Mouse (Mus musculus): ENCODE data around the gene Gm20388. TPM values are rescaled to one million over a fixed set of nuclear protein-coding genes. Genes with fewer than 3 reads are reported as not detected.

Gm20388 gene
- polyA plus RNA-seq, 1 experiment from 2014 or later, result 12.4 TPM

DNA sequence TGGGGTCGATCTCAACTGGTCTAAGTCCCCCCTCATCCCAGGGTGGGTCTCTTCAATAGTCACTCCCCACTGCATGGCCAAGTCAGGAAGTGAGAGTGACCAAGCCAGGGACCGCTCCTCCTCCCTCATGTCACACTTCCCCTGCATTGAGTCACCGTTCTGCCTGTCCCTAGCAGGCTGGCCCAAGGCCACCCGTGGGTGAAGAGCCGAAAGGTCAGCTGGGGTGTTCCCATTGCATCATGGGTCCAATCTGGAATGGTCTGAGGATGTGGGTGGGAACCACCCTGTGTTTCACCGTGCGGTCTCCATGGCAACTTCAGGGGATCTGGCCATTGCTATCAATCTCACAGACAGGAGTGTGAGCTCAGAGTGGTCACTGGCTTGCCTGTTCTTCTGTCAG lies 1338.2 kb downstream of the Gm20388 start:
- Histone ChIP-seq H3K36me3 (ENCODE audit: control insufficient read depth, insufficient read depth, low read length) (no peaks in the 10 kb centered on the region), H3K9ac (ENCODE audit: low read depth, low read length) (no peak overlapping the region), H3K9me3 (ENCODE audit: control insufficient read depth, low read length) (no peaks in the 10 kb centered on the region), H3K4me1 (ENCODE audit: control insufficient read depth, insufficient read depth, low read depth, low read length) (no peaks in the 10 kb centered on the region), H3K4me3 (ENCODE audit: low read length) (no peak overlapping the region), H3K27ac (ENCODE audit: low read depth, low read length) (no peak overlapping the region), H3K27me3 (replicated peaks; ENCODE audit: control insufficient read depth, insufficient read depth, low read length) (no peaks in the 10 kb centered on the region), H3K4me2 (ENCODE audit: low read length) (no peak overlapping the region)
- WGBS, result 68% methylated on average over 7 of the region's 7 CpGs
- ATAC-seq, result no peak

- Histone ChIP-seq H3K36me3 (ENCODE audit: control insufficient read depth, insufficient read depth, low read length) (no peaks in the 10 kb centered on the region), H3K4me1 (ENCODE audit: control insufficient read depth, insufficient read depth, low read depth, low read length) (no peaks in the 10 kb centered on the region), H3K9me3 (ENCODE audit: control insufficient read depth, low read length) (no peaks in the 10 kb centered on the region), H3K27me3 (replicated peaks; ENCODE audit: control insufficient read depth, insufficient read depth, low read length) (no peaks in the 10 kb centered on the region; the same call in 1 of the 2 replicates), H3K9ac (ENCODE audit: low read depth, low read length) (no peak overlapping the region), H3K4me3 (ENCODE audit: low read length) (no peak overlapping the region), H3K4me2 (ENCODE audit: low read length) (no peak overlapping the region), H3K27ac (ENCODE audit: low read depth, low read length) (no peak overlapping the region)
- no peak for ATAC-seq
- 80% methylated on average over 1 of the region's 1 CpGs for WGBS
These were observed 1338.8 kb downstream of the Gm20388 start for GRCm38 (mm10) chr8:121249433-121249832.

- H3K4me1 ChIP-seq (ENCODE audit: control insufficient read depth, insufficient read depth, low read depth, low read length), result no peaks in the 10 kb centered on the region
- H3K36me3 ChIP-seq (ENCODE audit: control insufficient read depth, insufficient read depth, low read length), result no peaks in the 10 kb centered on the region
- no peaks in the 10 kb centered on the region; the same call in 1 of the 2 replicates for H3K27me3 ChIP-seq (replicated peaks; ENCODE audit: control insufficient read depth, insufficient read depth, low read length)
- H3K4me2 ChIP-seq (ENCODE audit: low read length), result no peak overlapping the region
- WGBS, result 23% methylated on average over 11 of the region's 11 CpGs
- no peaks in the 10 kb centered on the region for H3K9me3 ChIP-seq (ENCODE audit: control insufficient read depth, low read length)
- H3K4me3 ChIP-seq (ENCODE audit: low read length), result no peak overlapping the region
- no peak overlapping the region for H3K9ac ChIP-seq (ENCODE audit: low read depth, low read length)
- ATAC-seq, result no peak
- H3K27ac ChIP-seq (ENCODE audit: low read depth, low read length), result no peak overlapping the region
These were observed 1340.4 kb downstream of the Gm20388 start for GRCm38 (mm10) chr8:121251089-121251488.

GRCm38 (mm10) chr8:121255727-121256265 lies 1345.2 kb downstream of the Gm20388 start:
- H3K27me3 ChIP-seq (replicated peaks; ENCODE audit: control insufficient read depth, insufficient read depth, low read length), result no peaks in the 10 kb centered on the region; the same call in 1 of the 2 replicates
- no peak overlapping the region for H3K4me3 ChIP-seq (ENCODE audit: low read length)
- H3K9ac ChIP-seq (ENCODE audit: low read depth, low read length), result no peak overlapping the region
- WGBS, result 44% methylated on average over 14 of the region's 14 CpGs
- no peaks in the 10 kb centered on the region for H3K4me1 ChIP-seq (ENCODE audit: control insufficient read depth, insufficient read depth, low read depth, low read length)
- H3K27ac ChIP-seq (ENCODE audit: low read depth, low read length), result no peak overlapping the region
- H3K36me3 ChIP-seq (ENCODE audit: control insufficient read depth, insufficient read depth, low read length), result no peaks in the 10 kb centered on the region
- no peak overlapping the region for H3K4me2 ChIP-seq (ENCODE audit: low read length)
- no peak for ATAC-seq
- H3K9me3 ChIP-seq (ENCODE audit: control insufficient read depth, low read length), result no peaks in the 10 kb centered on the region

DNA sequence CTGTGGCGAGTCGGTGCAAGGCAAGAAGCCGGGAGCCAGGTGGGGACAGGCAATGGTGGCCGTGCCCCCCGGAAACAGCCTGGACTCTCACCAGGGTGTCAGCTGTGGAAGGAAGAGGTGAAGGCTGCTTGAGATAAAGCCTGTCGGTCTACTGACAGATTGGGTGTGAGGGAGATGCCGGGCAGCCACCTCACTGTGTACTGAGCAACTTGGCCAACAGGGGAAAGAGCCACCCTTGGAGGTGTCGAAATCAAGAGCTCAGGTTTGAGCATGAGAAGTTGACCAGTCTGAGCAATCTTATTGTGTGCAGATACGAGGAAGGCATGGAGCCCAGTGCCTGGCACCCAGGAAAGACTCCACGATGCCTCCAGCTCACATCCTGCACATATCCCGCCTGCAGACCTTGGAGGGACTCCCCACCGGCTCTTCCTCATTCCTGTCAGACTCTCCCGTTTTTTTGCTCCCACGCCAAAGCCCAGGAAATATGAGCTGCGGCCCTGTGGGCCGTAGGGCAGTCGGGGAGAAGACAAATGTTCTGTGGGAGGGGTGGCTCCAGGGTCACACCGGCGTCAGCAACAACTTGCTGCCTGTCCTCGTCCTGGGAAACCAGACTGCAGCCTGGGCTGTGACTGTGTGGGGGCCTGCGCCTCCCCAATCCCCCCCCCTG lies 1347.6 kb downstream of the Gm20388 start:
- H3K4me2 ChIP-seq (ENCODE audit: low read length), result no peak overlapping the region
- no peak overlapping the region for H3K9ac ChIP-seq (ENCODE audit: low read depth, low read length)
- H3K4me3 ChIP-seq (ENCODE audit: low read length), result no peak overlapping the region
- no peaks in the 10 kb centered on the region for H3K9me3 ChIP-seq (ENCODE audit: control insufficient read depth, low read length)
- 49% methylated on average over 21 of the region's 21 CpGs for WGBS
- no peak for ATAC-seq
- no peaks in the 10 kb centered on the region; the same call in 1 of the 2 replicates for H3K27me3 ChIP-seq (replicated peaks; ENCODE audit: control insufficient read depth, insufficient read depth, low read length)
- H3K36me3 ChIP-seq (ENCODE audit: control insufficient read depth, insufficient read depth, low read length), result no peaks in the 10 kb centered on the region
- H3K4me1 ChIP-seq (ENCODE audit: control insufficient read depth, insufficient read depth, low read depth, low read length), result no peaks in the 10 kb centered on the region
- no peak overlapping the region for H3K27ac ChIP-seq (ENCODE audit: low read depth, low read length)

DNA sequence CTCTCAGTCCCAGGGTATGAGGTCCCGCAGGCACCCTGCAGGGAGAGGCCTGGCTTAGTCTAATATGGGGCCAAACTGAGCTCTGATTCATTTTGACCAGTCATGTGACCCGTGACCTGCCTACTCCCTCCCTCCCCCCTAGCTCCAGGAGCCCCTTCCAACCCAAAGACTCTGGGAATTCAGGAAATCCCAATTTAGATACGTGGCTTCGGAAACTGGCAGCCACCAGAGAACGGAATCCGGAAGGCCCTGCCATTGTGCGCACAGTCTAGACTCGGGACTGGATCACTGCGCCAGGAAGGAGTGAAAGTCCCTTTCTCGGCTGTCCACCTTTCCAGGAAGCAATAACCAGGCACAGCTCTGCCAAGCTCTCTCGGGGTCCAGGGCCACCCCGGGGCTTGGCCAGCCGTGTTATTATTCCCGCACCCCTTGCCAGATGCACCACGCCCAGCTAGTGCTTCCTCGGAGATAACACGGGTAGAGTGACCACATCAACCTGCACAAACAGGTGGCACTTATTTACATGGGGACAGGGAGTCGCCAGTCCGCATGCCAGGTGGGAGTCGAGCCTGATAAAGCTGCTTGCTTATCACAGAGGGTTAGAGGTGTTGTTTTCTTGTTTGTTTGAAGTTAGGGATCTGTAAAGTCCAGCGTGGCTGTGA lies 1352.2 kb downstream of the Gm20388 start:
- ATAC-seq, result no peak

GRCm38 (mm10) chr8:121263390-121263775 lies 1352.7 kb downstream of the Gm20388 start:
- Histone ChIP-seq H3K36me3 (ENCODE audit: control insufficient read depth, insufficient read depth, low read length) (no peaks in the 10 kb centered on the region), H3K4me1 (ENCODE audit: control insufficient read depth, insufficient read depth, low read depth, low read length) (peaks cover 3% of the 10 kb centered on the region; the same call in 1 of the 2 replicates), H3K9me3 (ENCODE audit: control insufficient read depth, low read length) (no peaks in the 10 kb centered on the region), H3K27ac (ENCODE audit: low read depth, low read length) (no peak overlapping the region), H3K27me3 (replicated peaks; ENCODE audit: control insufficient read depth, insufficient read depth, low read length) (no peaks in the 10 kb centered on the region; the same call in 1 of the 2 replicates), H3K9ac (ENCODE audit: low read depth, low read length) (no peak overlapping the region; the same call in 1 of the 2 replicates), H3K4me2 (ENCODE audit: low read length) (peak overlapping the region; percentile 25), H3K4me3 (ENCODE audit: low read length) (no peak overlapping the region)
- WGBS, result 49% methylated on average over 14 of the region's 14 CpGs
- ATAC-seq, result no peak

More for the DNA sequence above, 1352.2 kb downstream of the Gm20388 start:
- Histone ChIP-seq H3K4me3 (ENCODE audit: low read length) (no peak overlapping the region), H3K9ac (ENCODE audit: low read depth, low read length) (no peak overlapping the region), H3K4me1 (ENCODE audit: control insufficient read depth, insufficient read depth, low read depth, low read length) (peaks cover 3% of the 10 kb centered on the region; the same call in 1 of the 2 replicates), H3K27ac (ENCODE audit: low read depth, low read length) (no peak overlapping the region), H3K36me3 (ENCODE audit: control insufficient read depth, insufficient read depth, low read length) (no peaks in the 10 kb centered on the region), H3K9me3 (ENCODE audit: control insufficient read depth, low read length) (no peaks in the 10 kb centered on the region), H3K27me3 (replicated peaks; ENCODE audit: control insufficient read depth, insufficient read depth, low read length) (no peaks in the 10 kb centered on the region; the same call in 1 of the 2 replicates), H3K4me2 (ENCODE audit: low read length) (no peak overlapping the region)
- WGBS, result 81% methylated on average over 21 of the region's 21 CpGs

- peaks cover 3% of the 10 kb centered on the region; the same call in 1 of the 2 replicates for H3K4me1 ChIP-seq (ENCODE audit: control insufficient read depth, insufficient read depth, low read depth, low read length)
- ATAC-seq, result no peak
- 87% methylated on average over 9 of the region's 9 CpGs for WGBS
- H3K9me3 ChIP-seq (ENCODE audit: control insufficient read depth, low read length), result no peaks in the 10 kb centered on the region
- no peak overlapping the region for H3K4me3 ChIP-seq (ENCODE audit: low read length)
- H3K36me3 ChIP-seq (ENCODE audit: control insufficient read depth, insufficient read depth, low read length), result no peaks in the 10 kb centered on the region
- H3K27me3 ChIP-seq (replicated peaks; ENCODE audit: control insufficient read depth, insufficient read depth, low read length), result no peaks in the 10 kb centered on the region; the same call in 1 of the 2 replicates
- no peak overlapping the region for H3K27ac ChIP-seq (ENCODE audit: low read depth, low read length)
- H3K4me2 ChIP-seq (ENCODE audit: low read length), result no peak overlapping the region
- no peak overlapping the region for H3K9ac ChIP-seq (ENCODE audit: low read depth, low read length)
These were observed 1353.6 kb downstream of the Gm20388 start for GRCm38 (mm10) chr8:121264260-121264659.

DNA sequence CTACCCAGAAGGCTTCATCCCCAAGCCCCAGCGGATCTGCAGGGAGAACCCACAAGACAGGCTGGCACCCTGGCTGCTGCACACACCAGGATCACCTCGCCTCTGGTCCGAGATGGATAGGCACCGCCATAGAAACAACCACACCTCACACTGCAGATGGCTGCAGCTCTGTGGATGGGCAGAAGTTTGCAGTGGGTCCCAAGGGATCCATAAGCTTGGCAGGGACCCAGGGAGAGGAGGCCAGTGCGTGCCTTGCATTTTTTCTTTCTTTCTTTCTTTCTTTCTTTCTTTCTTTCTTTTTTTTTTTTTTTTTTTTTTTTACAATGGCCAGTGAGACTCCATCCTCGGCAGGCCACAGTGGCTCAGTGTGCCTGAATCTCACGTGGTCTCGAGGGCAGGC lies 1360.9 kb downstream of the Gm20388 start:
- no peaks in the 10 kb centered on the region; the same call in 1 of the 2 replicates for H3K4me1 ChIP-seq (ENCODE audit: control insufficient read depth, insufficient read depth, low read depth, low read length)
- H3K9ac ChIP-seq (ENCODE audit: low read depth, low read length), result no peak overlapping the region
- H3K4me3 ChIP-seq (ENCODE audit: low read length), result no peak overlapping the region
- H3K4me2 ChIP-seq (ENCODE audit: low read length), result no peak overlapping the region
- ATAC-seq, result no peak
- no peaks in the 10 kb centered on the region for H3K9me3 ChIP-seq (ENCODE audit: control insufficient read depth, low read length)
- H3K27me3 ChIP-seq (replicated peaks; ENCODE audit: control insufficient read depth, insufficient read depth, low read length), result no peaks in the 10 kb centered on the region; the same call in 1 of the 2 replicates
- 70% methylated on average over 8 of the region's 8 CpGs for WGBS
- H3K27ac ChIP-seq (ENCODE audit: low read depth, low read length), result no peak overlapping the region
- H3K36me3 ChIP-seq (ENCODE audit: control insufficient read depth, insufficient read depth, low read length), result no peaks in the 10 kb centered on the region
